Mouse (Mus musculus): ENCODE data around the gene Wls.

Gene Wls

DNA sequence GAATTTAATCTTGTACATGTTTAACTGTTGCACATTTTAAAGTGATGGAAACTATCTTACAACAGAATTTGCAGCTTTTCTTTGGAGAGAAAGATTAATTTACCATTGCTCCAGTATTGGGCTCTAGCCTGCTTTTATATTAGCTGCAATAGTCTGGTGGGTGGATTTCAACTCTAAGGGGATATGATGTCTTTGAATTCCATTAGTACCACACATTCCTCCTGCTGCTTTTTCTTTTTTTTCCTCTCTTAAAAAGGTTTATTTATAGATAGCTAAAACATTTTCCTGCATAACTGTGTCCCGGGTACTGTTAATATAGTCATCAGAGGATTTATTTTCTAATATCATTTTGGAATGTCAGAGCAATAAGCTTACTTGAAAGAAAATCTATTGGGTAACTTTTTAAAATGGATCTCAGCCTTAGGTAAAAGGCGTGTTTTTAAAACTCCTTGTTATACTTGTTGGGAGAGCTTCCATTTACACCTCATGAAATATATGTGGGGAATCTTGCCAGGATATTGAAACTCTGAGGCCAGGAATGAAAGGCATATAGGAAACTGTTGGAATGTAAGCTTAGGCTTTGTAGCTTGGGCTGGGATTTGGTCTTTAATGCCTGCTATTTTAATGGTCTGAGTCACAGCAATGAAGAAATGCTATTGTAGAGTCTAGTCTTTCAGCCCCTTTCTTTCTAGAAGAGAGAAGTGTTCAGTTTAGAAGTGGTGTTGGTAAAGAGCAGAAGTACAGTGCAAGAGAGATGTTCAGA is 78.0 kb downstream of the Wls start:
- no peak for DNase-seq (ENCODE audit: low read depth, low spot score)

Measured in mesoderm, embryonic 11.5 days (tissue).